Mouse (Mus musculus): Measurements from ENCODE around the gene Sacm1l. TPM values are rescaled to one million over a fixed set of nuclear protein-coding genes. Genes with fewer than 3 reads are reported as not detected.

The Sacm1l gene
- polyA plus RNA-seq (2012; rRNA removed) = 8.1 and 8.6 TPM in 2 replicates

- DNase-seq = peak; percentile 96
- WGBS = under 1% methylated on average over 78 of the region's 79 CpGs
- Histone ChIP-seq H3K27me3 (ENCODE audit: control insufficient read depth, insufficient read depth, low read length) (no peaks in the 10 kb centered on the region), H3K27ac (ENCODE audit: control insufficient read depth, insufficient read depth, low read length) (peak within 1 kb of the TSS; percentile 74), H3K4me1 (replicated peaks; ENCODE audit: control insufficient read depth, insufficient read depth, low read length) (peaks cover 4% of the 10 kb centered on the region), H3K4me3 (ENCODE audit: control insufficient read depth, insufficient read depth, low read length) (peak within 1 kb of the TSS; percentile 75), H3K36me3 (ENCODE audit: control insufficient read depth, insufficient read depth, low read length) (no peaks in the 10 kb centered on the region)
- TF ChIP-seq CTCF (IDR thresholded peaks at IDR 0.05; ENCODE audit: borderline replicate concordance, control insufficient read depth, extremely low read depth, insufficient read depth, low read length, poor library complexity) = peak; percentile 47; the same call in 1 of the 2 replicates
- peak; percentile 75 for TF ChIP-seq POLR2A (IDR thresholded peaks at IDR 0.05; ENCODE audit: control insufficient read depth, extremely low read depth, insufficient read depth, low read length, poor library complexity)
These were observed at the start of gene Sacm1l for GRCm38 (mm10) chr9:123529392-123530157. Gene Sacm1l (plus strand): TSS chr9:123529759.

GRCm38 (mm10) chr9:123479876-123480252, 49.7 kb upstream of the Sacm1l start:
- WGBS = 89% methylated on average over 8 of the region's 8 CpGs
- H3K36me3 ChIP-seq (ENCODE audit: control insufficient read depth, insufficient read depth, low read length) = peaks cover 11% of the 10 kb centered on the region
- no peak overlapping the region for H3K27ac ChIP-seq (ENCODE audit: control insufficient read depth, insufficient read depth, low read length)
- peak overlapping the region; percentile 98 for H3K4me3 ChIP-seq (ENCODE audit: control insufficient read depth, insufficient read depth, low read length)
- DNase-seq = no peak
- no peaks in the 10 kb centered on the region for H3K27me3 ChIP-seq (ENCODE audit: control insufficient read depth, insufficient read depth, low read length)
- TF ChIP-seq CTCF (IDR thresholded peaks at IDR 0.05; ENCODE audit: borderline replicate concordance, control insufficient read depth, extremely low read depth, insufficient read depth, low read length, poor library complexity) (no peak), POLR2A (IDR thresholded peaks at IDR 0.05; ENCODE audit: control insufficient read depth, extremely low read depth, insufficient read depth, low read length, poor library complexity) (no peak)
- H3K4me1 ChIP-seq (replicated peaks; ENCODE audit: control insufficient read depth, insufficient read depth, low read length) = peaks cover 48% of the 10 kb centered on the region

GRCm38 (mm10) chr9:123480253-123480921, 49.2 kb upstream of the Sacm1l start:
- Histone ChIP-seq H3K4me3 (ENCODE audit: control insufficient read depth, insufficient read depth, low read length) (peak overlapping the region; percentile 98), H3K27ac (ENCODE audit: control insufficient read depth, insufficient read depth, low read length) (no peak overlapping the region), H3K27me3 (ENCODE audit: control insufficient read depth, insufficient read depth, low read length) (no peaks in the 10 kb centered on the region), H3K4me1 (replicated peaks; ENCODE audit: control insufficient read depth, insufficient read depth, low read length) (peaks cover 48% of the 10 kb centered on the region), H3K36me3 (ENCODE audit: control insufficient read depth, insufficient read depth, low read length) (peaks cover 11% of the 10 kb centered on the region)
- TF ChIP-seq POLR2A (IDR thresholded peaks at IDR 0.05; ENCODE audit: control insufficient read depth, extremely low read depth, insufficient read depth, low read length, poor library complexity) (no peak), CTCF (IDR thresholded peaks at IDR 0.05; ENCODE audit: borderline replicate concordance, control insufficient read depth, extremely low read depth, insufficient read depth, low read length, poor library complexity) (no peak)
- peak; percentile 14 for DNase-seq
- 50% methylated on average over 18 of the region's 18 CpGs for WGBS

- TF ChIP-seq CTCF (IDR thresholded peaks at IDR 0.05; ENCODE audit: borderline replicate concordance, control insufficient read depth, extremely low read depth, insufficient read depth, low read length, poor library complexity) (no peak), POLR2A (IDR thresholded peaks at IDR 0.05; ENCODE audit: control insufficient read depth, extremely low read depth, insufficient read depth, low read length, poor library complexity) (no peak)
- H3K4me3 ChIP-seq (ENCODE audit: control insufficient read depth, insufficient read depth, low read length) = no peak overlapping the region
- peaks cover 48% of the 10 kb centered on the region for H3K4me1 ChIP-seq (replicated peaks; ENCODE audit: control insufficient read depth, insufficient read depth, low read length)
- DNase-seq = no peak
- 76% methylated on average over 7 of the region's 7 CpGs for WGBS
- no peaks in the 10 kb centered on the region for H3K27me3 ChIP-seq (ENCODE audit: control insufficient read depth, insufficient read depth, low read length)
- peaks cover 15% of the 10 kb centered on the region for H3K36me3 ChIP-seq (ENCODE audit: control insufficient read depth, insufficient read depth, low read length)
- no peak overlapping the region for H3K27ac ChIP-seq (ENCODE audit: control insufficient read depth, insufficient read depth, low read length)
These were observed 48.4 kb upstream of the Sacm1l start for GRCm38 (mm10) chr9:123481136-123481535.

- no peak overlapping the region for H3K27ac ChIP-seq (ENCODE audit: control insufficient read depth, insufficient read depth, low read length)
- H3K36me3 ChIP-seq (ENCODE audit: control insufficient read depth, insufficient read depth, low read length) = peaks cover 18% of the 10 kb centered on the region
- DNase-seq = no peak
These were observed 46.0 kb upstream of the Sacm1l start for GRCm38 (mm10) chr9:123483598-123483997.

GRCm38 (mm10) chr9:123484830-123485229, 44.7 kb upstream of the Sacm1l start:
- DNase-seq = no peak
- no peak overlapping the region for H3K4me3 ChIP-seq (ENCODE audit: control insufficient read depth, insufficient read depth, low read length)
- WGBS = 97% methylated on average over 3 of the region's 3 CpGs
- H3K36me3 ChIP-seq (ENCODE audit: control insufficient read depth, insufficient read depth, low read length) = peaks cover 18% of the 10 kb centered on the region
- no peaks in the 10 kb centered on the region for H3K27me3 ChIP-seq (ENCODE audit: control insufficient read depth, insufficient read depth, low read length)
- peaks cover 37% of the 10 kb centered on the region for H3K4me1 ChIP-seq (replicated peaks; ENCODE audit: control insufficient read depth, insufficient read depth, low read length)
- TF ChIP-seq CTCF (IDR thresholded peaks at IDR 0.05; ENCODE audit: borderline replicate concordance, control insufficient read depth, extremely low read depth, insufficient read depth, low read length, poor library complexity) = no peak
- TF ChIP-seq POLR2A (IDR thresholded peaks at IDR 0.05; ENCODE audit: control insufficient read depth, extremely low read depth, insufficient read depth, low read length, poor library complexity) = no peak
- no peak overlapping the region for H3K27ac ChIP-seq (ENCODE audit: control insufficient read depth, insufficient read depth, low read length)

More at GRCm38 (mm10) chr9:123483598-123483997, 46.0 kb upstream of the Sacm1l start:
- no peaks in the 10 kb centered on the region for H3K27me3 ChIP-seq (ENCODE audit: control insufficient read depth, insufficient read depth, low read length)
- no peak overlapping the region for H3K4me3 ChIP-seq (ENCODE audit: control insufficient read depth, insufficient read depth, low read length)
- peaks cover 47% of the 10 kb centered on the region for H3K4me1 ChIP-seq (replicated peaks; ENCODE audit: control insufficient read depth, insufficient read depth, low read length)
- TF ChIP-seq POLR2A (IDR thresholded peaks at IDR 0.05; ENCODE audit: control insufficient read depth, extremely low read depth, insufficient read depth, low read length, poor library complexity) (no peak), CTCF (IDR thresholded peaks at IDR 0.05; ENCODE audit: borderline replicate concordance, control insufficient read depth, extremely low read depth, insufficient read depth, low read length, poor library complexity) (no peak)
- 94% methylated on average over 1 of the region's 1 CpGs for WGBS
